Mouse (Mus musculus): ENCODE measurements around the gene Map10.

Gene Map10

DNA sequence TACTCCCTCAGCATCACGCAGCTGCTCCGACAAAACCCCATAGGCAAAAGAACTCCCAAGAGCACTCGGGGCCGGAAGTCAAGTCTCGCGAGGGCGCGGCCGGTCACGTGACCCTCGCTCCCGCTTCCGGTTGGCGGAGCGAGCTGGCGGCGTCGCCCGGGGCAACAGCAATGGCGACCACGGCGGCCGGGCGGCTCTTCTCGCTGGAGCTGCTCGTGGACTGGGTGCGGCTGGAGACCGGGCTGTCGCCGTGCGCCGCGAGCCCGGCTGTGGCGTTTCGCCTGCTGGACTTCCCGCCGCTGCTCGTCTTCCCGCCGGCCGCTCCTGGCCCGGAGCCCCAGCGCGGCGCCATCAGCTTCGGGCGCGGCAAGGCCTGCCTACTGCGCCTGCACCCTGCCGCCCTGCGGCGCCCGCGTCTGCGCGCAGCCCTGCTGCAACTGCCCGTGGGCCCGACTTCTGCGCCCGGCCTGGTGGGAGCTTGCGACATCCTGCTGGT lies at the start of gene Map10:
Gene Map10 (plus strand): TSS at position 119 of the 496 bp plus-strand sequence.
- peak; percentile 81 to 84 for DNase-seq

DNA sequence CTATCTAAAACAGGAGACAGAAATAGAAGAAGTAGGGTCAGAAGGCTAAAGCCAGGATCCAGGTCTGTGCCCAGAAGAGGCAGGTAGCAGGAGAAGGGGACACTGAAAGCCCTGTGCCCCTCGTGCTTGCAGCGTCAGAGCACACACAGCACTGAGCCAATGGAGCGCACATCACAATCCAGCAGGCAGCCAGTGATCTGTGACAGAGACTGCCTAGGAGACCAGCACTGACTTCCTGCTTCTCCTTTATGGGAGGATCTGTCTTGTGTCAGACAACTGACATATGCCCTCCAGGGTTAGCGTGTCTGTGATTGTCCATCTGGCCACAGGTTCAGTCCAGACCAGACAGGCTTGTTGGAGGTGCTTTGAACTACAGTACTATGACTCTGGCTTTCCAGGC lies 49.3 kb upstream of the Map10 start:
- DNase-seq = no peak

- no peak for DNase-seq
Observed at GRCm38 (mm10) chr8:125624287-125624686, 45.3 kb upstream of the Map10 start.

DNA sequence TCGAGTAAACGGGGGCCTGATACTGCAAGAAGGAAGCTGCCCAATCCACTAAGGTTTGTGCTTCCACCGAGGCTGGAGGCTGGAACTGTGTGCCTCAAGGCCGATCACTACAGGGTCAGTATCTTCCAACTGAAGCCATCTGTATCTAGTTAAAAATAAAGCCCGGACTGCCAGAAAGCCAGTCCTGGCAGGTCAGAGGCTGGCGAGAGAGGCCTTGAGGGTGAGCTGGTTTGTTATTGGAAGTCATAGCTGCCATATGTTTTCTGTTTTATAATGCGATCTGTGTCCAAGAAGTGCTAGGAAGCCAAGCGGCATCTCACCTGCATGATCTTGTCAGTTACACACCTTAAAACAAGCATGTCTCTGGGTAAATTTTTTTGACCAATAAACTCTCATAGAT lies 43.2 kb upstream of the Map10 start:
- no peak for DNase-seq

DNA sequence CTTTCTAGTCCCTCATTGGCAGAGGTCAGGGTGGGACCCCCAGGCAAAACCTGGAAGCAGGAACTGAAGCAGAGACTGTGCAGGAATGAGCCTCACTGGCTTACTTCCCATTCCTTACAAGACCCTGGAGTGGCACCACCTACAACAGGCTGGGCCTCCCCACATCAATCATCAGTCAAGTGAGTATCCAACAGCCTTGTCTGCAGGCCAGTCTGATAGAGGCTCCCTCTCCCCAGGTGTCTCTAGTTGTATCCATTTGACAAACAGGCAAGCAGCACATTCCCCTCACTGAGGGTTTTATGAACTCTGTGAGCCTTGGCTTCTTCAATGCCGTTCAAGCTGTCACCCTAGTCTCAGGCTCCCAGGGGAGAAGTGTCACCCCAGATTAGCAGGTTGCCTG lies 40.8 kb upstream of the Map10 start:
- DNase-seq = no peak

DNA sequence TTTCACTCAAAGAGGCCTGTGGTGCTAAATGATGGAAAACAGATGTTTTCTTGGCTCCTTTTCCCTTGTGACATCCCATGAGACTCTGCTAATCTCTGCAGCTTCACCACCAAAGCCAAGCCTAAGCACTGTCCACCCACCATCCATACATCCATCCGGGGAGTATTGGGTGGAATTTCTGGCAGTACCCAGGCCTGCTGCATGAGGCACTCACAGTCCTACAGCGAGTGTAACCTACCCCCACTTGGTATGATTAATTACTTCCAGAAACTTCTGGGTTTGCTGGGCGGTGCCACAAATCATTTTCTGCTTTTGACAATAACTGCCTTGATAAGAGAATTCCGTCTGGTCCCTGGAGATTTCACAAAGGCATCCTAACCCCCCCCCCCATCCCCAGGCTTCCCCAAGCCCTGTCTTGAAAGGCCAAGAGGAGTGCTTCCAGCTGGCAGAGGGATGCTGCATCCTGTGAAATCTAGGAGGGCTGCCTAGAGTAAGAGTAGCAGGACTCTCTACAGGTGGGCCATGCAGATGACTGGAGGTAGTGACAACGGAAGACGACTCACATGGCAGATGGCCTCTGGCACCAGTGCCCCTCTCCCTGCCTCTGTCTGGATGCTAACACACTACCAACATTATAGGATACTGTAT lies 31.1 kb upstream of the Map10 start:
- peak; percentile 6 to 13 for DNase-seq

GRCm38 (mm10) chr8:125639631-125640030 lies 30.0 kb upstream of the Map10 start:
- no peak for DNase-seq

- DNase-seq = no peak
Observed at GRCm38 (mm10) chr8:125640766-125641165, 28.9 kb upstream of the Map10 start.

DNA sequence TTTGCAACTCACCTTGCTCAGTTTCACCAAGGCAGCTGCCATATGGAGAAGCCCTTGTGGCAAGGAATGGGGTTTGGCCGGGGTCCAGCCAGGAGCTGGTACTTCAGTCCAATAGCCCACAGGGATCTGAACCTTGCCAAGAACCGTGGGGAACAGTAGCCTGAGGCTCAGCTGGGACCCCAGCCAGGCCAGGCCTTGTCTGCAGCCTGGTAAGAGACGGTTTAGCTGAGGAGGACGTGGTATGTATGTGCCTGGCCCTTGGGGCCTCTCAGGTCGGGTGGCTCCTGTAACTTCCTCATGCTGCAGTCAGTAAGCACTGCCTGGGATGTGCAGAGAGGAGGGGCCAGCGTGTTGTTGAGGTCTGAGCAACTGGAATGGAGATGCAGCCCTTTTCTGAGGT lies 27.8 kb upstream of the Map10 start:
- no peak for DNase-seq

GRCm38 (mm10) chr8:125645757-125646478 lies 23.7 kb upstream of the Map10 start:
- no peak for DNase-seq

GRCm38 (mm10) chr8:125649447-125649846 lies 20.2 kb upstream of the Map10 start:
- DNase-seq = no peak

GRCm38 (mm10) chr8:125654821-125655220 lies 14.8 kb upstream of the Map10 start:
- no peak for DNase-seq

GRCm38 (mm10) chr8:125658508-125658907 lies 11.1 kb upstream of the Map10 start:
- DNase-seq = no peak

DNA sequence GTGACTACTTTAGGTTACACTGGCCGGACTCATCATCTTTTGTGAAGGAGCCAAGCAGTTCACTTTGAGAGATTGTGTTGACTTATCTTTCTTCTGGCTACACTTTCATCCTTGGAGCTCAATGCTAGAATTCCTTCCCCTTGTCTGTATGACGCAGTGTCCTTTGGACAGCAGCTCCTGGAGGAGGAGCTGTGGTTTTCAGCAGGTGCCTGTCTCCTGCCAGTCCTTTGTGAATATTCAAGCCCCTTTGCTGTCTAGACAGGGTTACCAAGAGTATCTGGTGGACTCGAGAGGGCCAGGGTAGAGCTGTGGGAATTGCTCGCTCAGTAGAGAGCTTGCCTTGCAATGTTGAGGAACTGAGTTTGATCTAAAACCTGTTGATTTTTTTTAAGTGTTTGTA lies 10.7 kb upstream of the Map10 start:
- no peak for DNase-seq

GRCm38 (mm10) chr8:125660397-125660796 lies 9.2 kb upstream of the Map10 start:
- no peak for DNase-seq

DNA sequence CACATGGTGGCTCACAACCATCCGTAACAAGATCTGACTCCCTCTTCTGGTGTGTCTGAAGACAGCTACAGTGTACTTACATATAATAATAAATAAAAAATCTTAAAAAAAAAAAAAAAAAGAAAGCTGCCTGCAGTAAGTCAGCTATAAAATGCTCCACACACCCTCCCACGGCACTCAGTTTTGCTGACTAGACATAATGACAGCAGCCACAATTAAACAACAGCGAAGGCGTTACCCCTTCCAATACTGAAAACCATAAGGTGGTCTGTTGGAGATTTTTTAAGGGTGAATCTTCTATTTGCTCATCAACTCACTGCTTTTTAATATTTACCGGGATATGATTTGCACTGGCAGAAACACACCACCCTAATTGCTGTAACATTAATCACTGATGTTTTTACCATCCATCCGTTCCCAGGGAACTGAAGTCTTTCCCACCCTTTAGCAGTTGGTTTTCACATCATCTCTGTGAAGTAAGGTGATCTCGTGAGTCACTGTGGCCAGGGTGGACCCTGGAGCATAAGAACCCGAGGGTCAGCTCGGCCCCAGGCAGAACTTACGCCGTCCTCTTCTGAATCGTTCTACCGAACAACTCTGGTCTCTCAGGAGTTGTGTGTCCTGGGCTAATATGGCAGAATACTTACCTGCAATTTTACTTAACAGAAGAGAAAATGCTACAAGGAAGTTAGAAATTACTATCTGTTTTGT lies 7.5 kb upstream of the Map10 start:
- DNase-seq = no peak

- DNase-seq = no peak
Observed at GRCm38 (mm10) chr8:125662669-125663048, 7.0 kb upstream of the Map10 start.

GRCm38 (mm10) chr8:125665183-125665875 lies 4.3 kb upstream of the Map10 start:
- no peak for DNase-seq

DNA sequence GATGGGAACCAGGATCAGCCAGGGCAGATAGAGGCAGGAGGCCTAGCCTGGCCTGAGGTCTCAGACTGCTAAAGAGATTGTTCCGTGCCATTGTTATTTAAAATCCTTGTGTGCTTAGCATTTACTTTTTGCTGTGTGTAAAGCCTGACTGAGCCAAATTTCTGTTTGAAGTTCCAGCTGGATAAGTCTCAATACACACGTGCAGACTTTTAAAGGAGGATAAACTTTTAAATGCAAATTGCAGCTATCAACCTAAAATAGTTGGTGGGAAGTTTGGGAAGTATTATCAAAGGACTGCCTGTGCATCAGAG lies 3.8 kb upstream of the Map10 start:
- DNase-seq = no peak

DNA sequence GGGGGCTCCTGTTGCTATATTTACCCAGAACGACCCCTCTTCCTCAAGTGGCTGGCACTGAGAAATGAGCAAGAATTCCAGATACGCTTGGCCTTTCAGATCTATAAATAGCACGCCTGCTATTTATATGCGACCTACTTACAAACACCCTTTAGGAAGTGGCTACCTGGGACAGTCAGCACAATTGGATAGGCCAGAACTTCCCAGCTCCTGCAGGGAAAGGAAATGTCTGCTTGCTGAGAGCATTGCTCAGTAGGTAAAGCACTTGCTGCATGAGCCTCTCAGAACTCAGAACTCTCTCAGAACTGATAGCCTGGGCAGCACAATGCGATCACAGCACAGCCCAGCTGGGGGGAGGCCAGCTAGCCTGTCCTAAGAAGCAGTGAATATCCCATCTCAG lies 3.4 kb upstream of the Map10 start:
- DNase-seq = no peak

DNA sequence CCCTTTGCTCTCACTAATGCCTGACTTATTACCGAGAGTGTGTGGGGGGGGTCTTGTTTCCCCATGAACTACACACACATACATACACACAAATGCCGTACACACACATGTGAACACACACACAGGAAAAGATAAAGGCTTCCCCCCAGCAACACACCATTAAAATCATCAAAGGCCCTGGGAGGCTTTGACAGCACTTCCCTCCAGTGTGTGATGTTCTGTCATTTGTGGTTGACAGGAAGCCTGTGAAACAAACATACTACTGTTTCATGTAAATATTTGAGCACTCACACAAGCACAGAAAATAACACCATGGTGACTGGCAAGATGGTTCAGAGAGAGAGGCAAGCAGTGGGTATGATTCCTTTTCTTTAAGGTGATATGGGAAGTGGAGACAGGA lies 2.4 kb upstream of the Map10 start:
- no peak for DNase-seq

- DNase-seq = no peak
Observed at GRCm38 (mm10) chr8:125669159-125669699, 389 bp upstream of the Map10 start.

- peak; percentile 42 to 53 for DNase-seq
Observed at GRCm38 (mm10) chr8:125670420-125670819, 802 bp downstream of the Map10 start.
